Mouse (Mus musculus) bone marrow macrophage, adult 2 months (primary cell): Measurements from ENCODE around the gene Dohh. TPM values are rescaled to one million over a fixed set of nuclear protein-coding genes. Genes with fewer than 3 reads are reported as not detected.

Source experiments
- H3K27ac ChIP-seq: 2 replicates; pipeline ENCODE4 v1.5.1; 2012; ENCODE audit warnings: low read depth, low read length; ENCODE audit not compliant: insufficient read depth
- H3K4me1 ChIP-seq: 2 replicates; pipeline ENCODE4 v1.6.1; 2012; ENCODE audit warnings: low read length; ENCODE audit not compliant: control insufficient read depth, insufficient read depth
- H3K4me3 ChIP-seq: 2 replicates; pipeline ENCODE4 v1.5.1; 2012; ENCODE audit warnings: mild to moderate bottlenecking, low read length, moderate library complexity; ENCODE audit not compliant: insufficient read depth
- CTCF ChIP-seq: IDR thresholded peaks from 2 replicates; pipeline ENCODE4 v1.5.1; 2012; ENCODE audit warnings: low read depth, mild to moderate bottlenecking, low read length, moderate library complexity
- POLR2A ChIP-seq: IDR thresholded peaks from 2 replicates; pipeline ENCODE4 v1.6.1; 2012; ENCODE audit warnings: mild to moderate bottlenecking, low read depth, low read length, borderline replicate concordance
- polyA plus RNA-seq: library from polyadenylated mRNA; stranded (reverse); fragments of >200 nt; gene quantifications from 2 replicates; pipeline ENCODE4 v1.2.4, GENCODE M21; 2012; ENCODE audit not compliant: missing spikeins, insufficient read depth, insufficient read length

Dohh gene
- polyA plus RNA-seq, 1 experiment: 23.1 TPM

- no peak overlapping the region for H3K4me3 ChIP-seq
- no peak overlapping the region for H3K27ac ChIP-seq
- H3K4me1 ChIP-seq: peaks cover 7% of the 10 kb centered on the region; the same call in 1 of the 2 replicates
- TF ChIP-seq CTCF (no peak), POLR2A (no peak)
Measured at GRCm38 (mm10) chr10:81422191-81422590, 38.0 kb downstream of the Dohh start.

DNA sequence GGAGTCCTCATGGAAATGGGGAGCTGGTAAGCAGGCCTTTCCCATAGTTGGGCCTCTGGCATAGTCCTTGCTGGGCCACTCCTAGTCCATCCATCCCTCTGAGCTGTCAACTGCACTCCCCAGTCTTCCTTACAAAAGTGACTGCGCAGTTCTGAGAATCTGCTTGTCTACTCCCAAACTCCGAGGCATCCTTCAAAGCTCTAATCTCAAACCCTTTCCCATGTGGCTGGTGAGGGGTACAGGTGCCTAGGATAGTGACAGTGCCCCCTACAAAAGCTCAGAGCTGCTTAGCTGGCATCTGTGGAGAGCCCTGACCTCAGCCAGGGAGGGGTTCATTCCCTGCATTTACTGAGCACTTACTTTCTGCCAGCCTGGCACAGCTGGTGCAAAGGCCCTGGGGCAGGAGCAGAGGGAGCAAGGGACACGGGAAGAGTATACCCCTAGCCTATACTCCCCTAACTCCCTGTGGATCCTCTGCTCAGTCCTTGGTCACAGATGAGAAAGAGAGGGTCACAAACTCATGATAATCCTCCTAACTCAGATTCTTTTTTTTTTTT lies 38.5 kb downstream of the Dohh start:
- H3K4me1 ChIP-seq: peaks cover 10% of the 10 kb centered on the region; the same call in 1 of the 2 replicates
- no peak overlapping the region for H3K27ac ChIP-seq
- no peak for TF ChIP-seq CTCF
- no peak for TF ChIP-seq POLR2A
- H3K4me3 ChIP-seq: no peak overlapping the region

DNA sequence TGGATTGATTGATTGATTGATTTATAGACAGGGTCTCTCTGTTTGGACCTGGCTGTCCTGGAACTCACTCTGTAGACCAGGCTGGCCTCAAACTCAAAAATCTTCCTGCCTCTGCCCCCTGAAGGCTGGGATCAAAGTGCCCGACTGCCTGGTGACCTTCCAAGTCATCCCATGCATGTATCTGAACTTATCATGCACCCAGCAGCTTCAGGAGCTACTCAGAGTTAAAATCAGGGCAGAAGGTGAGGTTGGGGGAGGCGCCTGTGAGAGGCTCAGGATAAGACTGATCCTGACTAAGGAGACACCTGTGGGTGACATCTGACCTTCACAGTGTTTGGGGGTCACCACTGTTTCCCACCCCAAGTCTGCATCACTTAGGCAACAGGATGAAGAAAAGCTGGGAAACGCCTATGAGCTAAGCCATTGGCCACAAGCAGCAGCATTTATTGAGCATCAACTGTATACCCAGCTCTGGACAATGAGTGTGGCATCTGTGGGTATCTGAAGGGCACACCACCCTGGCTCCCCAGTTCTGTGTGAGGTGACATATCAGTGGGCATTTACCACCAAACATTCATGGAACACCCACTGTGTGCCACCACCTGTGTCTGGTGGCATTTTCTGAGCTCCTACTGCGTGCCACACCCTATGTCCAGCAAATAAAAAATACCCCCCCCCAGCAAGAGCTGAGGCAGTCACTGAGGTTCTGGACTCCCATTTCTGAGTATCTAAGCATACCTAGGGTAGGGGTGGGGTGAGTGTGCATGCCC lies 39.4 kb downstream of the Dohh start:
- peaks cover 10% of the 10 kb centered on the region; the same call in 1 of the 2 replicates for H3K4me1 ChIP-seq
- no peak overlapping the region for H3K27ac ChIP-seq
- H3K4me3 ChIP-seq: no peak overlapping the region
- TF ChIP-seq CTCF (no peak), POLR2A (no peak)

- TF ChIP-seq POLR2A: no peak
- no peak for TF ChIP-seq CTCF
Measured at GRCm38 (mm10) chr10:81424246-81425051, 40.2 kb downstream of the Dohh start.

GRCm38 (mm10) chr10:81425236-81425850 lies 41.1 kb downstream of the Dohh start:
- Histone ChIP-seq H3K4me3 (no peak overlapping the region), H3K27ac (no peak overlapping the region), H3K4me1 (peaks cover 17% of the 10 kb centered on the region)
- no peak for TF ChIP-seq CTCF
- no peak for TF ChIP-seq POLR2A

More at GRCm38 (mm10) chr10:81424246-81425051, 40.2 kb downstream of the Dohh start:
- H3K4me3 ChIP-seq: no peak overlapping the region
- peaks cover 17% of the 10 kb centered on the region for H3K4me1 ChIP-seq
- H3K27ac ChIP-seq: no peak overlapping the region

DNA sequence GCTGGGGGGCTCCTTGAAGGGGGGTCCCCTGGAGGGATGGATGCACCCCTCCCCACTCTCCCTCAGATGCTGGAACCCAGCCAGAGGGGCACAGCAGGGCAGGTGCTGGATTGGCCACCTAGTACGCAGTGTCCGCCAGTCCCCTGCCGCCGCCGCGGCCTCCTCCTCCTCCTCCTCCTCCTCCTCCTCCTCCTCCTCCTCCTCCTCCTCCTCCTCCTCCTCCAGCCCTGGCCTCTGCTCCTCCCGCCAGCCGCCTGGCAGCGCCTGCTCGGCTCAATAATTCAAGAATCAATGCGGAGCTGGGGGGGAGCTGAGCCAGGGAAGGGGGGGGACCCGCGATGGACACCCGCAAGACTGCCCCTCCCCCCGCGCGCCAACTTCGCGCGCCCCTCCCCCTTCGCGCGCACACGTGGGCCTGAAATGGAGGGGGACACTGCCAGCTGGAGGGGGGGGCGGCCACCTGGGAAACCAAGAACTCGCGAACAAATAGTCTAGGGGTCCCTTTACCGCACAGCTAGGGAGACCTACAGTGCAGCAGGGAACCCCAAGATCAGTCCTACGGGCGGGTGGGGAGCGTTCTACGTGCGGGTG lies 41.9 kb downstream of the Dohh start:
- peak overlapping the region; percentile 74 for H3K4me3 ChIP-seq
- peaks cover 18% of the 10 kb centered on the region for H3K4me1 ChIP-seq
- no peak overlapping the region for H3K27ac ChIP-seq
- TF ChIP-seq CTCF: no peak
- TF ChIP-seq POLR2A: no peak

GRCm38 (mm10) chr10:81426897-81427296 lies 42.7 kb downstream of the Dohh start:
- Histone ChIP-seq H3K4me3 (peak overlapping the region; percentile 74), H3K4me1 (peaks cover 24% of the 10 kb centered on the region), H3K27ac (no peak overlapping the region)
- TF ChIP-seq CTCF: no peak
- TF ChIP-seq POLR2A: no peak

- TF ChIP-seq CTCF (no peak), POLR2A (no peak)
- no peak overlapping the region for H3K27ac ChIP-seq
- H3K4me1 ChIP-seq: peaks cover 27% of the 10 kb centered on the region
- H3K4me3 ChIP-seq: peak overlapping the region; percentile 74
Measured at GRCm38 (mm10) chr10:81427327-81427726, 43.1 kb downstream of the Dohh start.
